Mouse (Mus musculus) thymus, postnatal 36 days (tissue): ENCODE results near the gene Ankmy1.

Experiments
- DNase-seq, 2 experiments: peaks; one replicate each; pipeline ENCODE4 v3.0.0; 2022; ENCODE audit warnings: mixed read lengths in 2 of 2

Gene Ankmy1

DNA sequence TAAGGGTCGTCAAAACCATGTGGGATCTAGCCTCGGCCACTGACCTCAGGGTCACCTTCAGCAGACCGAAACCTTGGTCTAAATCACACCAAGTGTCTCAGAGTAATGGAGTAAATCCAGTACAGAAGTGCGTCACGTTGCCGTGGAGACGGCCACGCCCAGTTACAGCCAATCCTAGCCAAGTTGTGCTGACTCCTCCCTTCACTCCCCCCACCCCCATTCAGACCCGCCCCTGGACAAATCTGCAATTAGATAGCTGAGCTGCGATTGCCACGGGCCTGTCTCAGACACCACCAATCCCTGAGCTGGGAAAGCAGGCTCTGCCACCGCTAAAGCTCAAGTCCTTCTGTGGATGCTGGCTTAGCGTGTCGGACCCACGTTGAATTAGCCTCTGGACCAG, at the start of gene Ankmy1:
Gene Ankmy1 (minus strand): TSS at position 121 of the 400 bp plus-strand sequence.
- peak in 1 of 2 experiments; percentile 32 for DNase-seq

DNA sequence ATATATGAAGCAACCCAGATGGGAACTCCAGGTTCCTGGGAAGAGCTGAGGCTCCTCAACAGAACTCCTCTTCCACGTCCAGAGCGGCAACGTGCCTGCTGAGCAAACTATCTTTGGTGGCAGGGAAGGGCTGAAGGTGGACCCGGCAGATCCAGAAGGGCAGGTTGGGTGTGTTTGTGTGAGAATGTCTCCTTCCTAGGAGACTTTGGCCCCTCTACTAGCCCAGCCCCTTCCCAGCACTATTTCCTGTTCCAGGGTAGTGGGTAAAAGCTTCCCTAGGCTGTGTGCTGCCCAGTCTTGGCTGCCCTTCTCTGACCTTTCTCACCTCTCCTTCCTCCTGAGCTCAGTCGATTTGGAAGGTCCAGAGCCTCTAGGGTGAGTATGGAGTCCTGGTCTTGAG, 47.9 kb upstream of the Ankmy1 start, which contains the start of gene Gpr35:
Gene Gpr35 (plus strand): TSS at position 259 of the 400 bp plus-strand sequence.
- no peak for DNase-seq

DNA sequence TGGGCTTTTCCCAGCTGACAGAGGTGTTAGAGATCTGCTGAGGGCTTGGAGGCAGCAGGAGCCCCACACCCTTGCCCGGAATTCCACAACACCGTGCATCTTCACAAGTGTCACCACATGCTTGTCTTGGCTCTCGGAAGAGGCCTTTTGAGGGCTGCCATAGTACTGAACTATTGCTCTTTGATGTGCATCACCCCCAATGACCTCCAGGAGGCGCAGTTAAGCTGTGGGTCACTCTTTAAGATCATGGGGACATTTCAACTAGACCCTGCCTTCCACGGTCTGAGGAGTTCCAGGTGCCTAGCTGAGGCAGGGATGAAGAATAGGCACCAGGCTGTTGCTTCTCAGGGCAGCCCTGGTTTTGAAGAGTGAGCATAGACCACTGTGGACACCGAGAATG, 46.7 kb upstream of the Ankmy1 start:
- peak in 1 of 2 experiments; percentile 15 for DNase-seq

DNA sequence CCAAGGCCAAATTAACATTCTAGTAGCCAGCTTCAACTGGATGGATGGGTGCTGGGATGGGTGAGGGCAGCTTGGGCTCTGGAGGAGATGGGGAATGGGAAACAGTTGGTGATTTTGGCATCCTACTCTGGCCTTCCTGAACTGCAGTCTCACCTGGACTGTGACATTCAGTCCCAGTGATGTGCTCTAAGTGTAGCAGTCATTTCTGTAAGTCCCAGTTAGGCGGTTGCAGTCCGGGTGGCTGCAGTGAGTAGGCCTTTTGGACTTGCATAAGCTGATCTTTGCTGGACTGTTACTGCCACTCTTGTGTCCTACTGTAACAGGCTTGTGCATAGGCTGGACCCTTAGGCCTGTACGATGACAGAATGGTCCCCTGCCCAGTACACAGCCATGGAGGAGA, 45.3 kb upstream of the Ankmy1 start:
- DNase-seq, result no peak

DNA sequence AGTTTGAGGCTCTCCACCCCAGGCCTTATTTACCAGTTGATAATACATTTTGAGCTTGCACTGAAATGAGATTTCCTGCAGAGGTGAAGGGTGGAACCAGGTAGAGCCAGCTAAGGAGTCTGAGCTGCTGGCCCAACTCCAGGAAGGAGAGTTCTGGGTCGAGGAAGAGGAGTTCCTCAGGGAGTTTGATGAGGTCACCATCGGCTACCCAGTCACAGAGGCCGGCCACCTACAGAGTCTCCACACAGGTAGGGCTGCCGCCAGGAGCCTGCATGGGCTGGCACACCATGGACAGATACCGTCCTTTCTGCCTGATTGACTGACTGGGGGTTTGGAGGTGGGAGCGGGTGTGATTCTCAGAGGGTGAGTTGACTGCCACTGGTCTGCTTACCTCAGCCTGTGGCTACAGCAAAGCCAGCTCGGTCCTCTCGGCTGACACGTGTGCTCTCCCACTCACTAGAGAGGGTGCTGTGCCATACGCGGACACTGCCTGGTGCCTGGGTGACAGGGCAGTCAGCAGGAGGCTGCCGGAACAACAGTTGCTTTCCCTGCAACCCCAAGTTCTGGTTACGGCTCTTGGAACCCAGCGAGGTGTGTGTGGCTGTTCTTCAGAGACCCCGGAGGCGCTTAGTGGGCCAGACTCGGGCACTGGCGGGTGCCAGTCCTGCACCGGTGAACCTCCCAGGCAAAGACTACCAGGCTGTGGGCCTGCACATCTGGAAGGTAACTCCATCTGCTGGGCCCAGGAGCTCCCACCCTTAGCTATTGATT, 40.7 kb upstream of the Ankmy1 start:
- no peak for DNase-seq

DNA sequence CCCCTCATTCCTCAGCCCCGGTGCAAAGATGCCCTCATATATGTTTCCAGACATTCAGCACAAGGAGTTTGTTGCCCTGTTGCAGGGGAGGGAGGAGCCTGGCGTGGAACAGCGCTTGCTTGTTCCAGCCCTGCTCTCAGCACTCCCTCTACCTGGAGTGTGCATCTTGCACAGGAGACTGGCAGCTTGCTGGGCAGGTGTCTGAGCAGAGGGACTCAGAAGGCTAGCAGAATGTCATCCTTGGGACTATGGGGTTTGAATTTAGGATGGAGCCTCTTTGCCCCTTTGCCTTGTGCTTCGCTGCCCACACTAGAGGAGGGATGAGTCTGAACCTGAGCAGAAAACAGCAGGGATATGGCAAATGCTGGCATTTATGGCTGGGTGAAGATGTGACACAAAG, 37.0 kb upstream of the Ankmy1 start:
- no peak for DNase-seq

DNA sequence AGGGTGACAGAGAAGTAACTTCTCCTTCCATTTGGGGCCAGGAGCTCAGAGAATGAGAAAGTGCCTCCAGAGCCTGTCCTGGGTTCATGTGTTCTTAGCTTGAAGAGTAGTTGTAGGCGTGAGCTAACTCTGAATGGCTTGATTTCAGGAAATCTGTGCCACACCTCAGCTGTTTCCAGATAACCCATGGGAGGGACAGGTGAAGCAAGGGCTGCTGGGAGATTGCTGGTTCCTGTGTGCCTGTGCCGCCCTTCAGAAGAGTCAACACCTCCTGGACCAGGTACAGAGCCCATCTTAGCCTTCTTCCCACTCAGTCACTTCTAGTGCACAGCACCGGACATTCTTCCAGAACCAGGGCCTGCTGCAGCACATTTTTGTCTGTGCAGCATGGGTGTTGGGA, 35.1 kb upstream of the Ankmy1 start:
- DNase-seq, result no peak

DNA sequence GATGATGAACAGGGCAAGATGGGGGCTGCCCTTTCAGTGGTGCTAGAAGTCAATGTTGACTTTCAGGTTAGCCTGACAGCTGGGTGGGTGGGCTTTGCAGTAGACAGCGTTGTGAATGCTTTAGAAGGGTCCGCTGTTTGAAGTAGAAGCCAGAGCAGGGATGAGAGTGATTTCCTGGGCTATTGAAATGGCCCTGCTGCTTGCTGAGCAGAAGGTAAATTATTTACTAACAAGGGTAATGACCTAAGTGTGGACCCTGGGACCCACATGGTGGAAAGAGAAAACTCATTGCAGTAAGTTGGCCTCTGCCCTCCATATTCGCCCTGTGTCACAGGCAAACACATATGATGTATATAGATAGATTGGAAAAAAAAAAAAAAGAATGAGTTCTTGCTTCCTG, 33.8 kb upstream of the Ankmy1 start:
- DNase-seq, result no peak

DNA sequence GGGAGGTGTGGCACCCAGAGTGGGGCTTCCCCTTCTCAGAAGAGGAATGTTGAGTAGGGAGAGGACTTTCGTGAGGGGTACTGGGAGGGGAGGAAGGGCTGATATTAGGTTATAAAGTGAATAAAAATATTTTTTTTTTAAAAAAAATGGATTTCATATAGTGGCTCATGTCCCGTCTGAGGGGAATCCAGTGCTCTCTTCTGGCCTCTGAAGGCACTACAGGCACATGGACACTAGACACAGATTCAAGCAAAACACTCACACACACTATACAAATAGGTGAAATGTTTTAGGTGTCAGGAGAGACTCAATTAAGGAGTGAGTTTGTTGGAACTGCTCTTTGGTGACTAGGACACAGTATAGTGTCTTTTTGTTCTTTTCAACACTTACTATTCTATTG, 33.3 kb upstream of the Ankmy1 start:
- no peak for DNase-seq

DNA sequence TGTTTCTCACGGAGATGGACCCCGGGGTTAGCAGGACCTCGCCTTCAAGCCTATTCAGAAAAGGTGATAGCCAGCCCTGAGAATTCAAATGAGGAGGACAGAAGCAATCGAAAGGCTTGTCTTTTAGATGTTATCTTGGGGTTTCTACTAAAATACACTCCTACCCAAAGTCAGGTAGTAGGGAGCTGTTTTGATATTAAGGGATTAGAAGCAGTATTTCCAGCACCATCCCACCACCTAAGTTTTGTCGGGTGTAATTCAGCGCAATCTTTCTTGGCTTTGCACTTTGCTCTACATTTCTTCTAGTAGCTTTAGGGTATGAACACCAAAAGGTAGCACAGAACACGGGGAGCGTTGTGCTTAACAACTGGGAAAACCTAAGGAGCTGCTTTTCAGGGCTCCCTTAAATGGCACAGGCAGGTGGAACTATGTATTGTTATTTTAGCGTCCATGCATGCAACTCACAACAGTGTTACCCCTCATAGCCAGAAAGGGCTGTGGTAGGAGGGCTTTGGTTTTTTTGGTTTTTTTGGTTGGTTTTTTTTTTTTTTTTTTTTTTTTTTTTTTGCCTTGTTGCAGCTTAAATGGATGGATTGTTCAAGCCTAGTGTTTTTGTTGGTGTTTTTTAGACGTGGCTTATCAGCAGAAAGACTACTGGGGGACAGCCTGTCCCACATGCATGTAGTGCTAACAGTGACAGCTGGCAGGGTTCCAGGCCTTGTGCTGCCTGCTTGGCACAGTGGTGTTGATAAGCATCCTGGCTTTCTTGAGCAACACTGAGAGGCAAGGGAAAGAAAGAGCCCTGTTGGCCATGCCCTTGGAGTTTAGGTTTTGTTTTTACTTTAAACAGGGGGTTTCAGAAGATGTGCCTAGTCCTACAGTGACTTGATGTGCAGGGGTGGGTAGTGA, 32.6 kb upstream of the Ankmy1 start:
- no peak for DNase-seq

DNA sequence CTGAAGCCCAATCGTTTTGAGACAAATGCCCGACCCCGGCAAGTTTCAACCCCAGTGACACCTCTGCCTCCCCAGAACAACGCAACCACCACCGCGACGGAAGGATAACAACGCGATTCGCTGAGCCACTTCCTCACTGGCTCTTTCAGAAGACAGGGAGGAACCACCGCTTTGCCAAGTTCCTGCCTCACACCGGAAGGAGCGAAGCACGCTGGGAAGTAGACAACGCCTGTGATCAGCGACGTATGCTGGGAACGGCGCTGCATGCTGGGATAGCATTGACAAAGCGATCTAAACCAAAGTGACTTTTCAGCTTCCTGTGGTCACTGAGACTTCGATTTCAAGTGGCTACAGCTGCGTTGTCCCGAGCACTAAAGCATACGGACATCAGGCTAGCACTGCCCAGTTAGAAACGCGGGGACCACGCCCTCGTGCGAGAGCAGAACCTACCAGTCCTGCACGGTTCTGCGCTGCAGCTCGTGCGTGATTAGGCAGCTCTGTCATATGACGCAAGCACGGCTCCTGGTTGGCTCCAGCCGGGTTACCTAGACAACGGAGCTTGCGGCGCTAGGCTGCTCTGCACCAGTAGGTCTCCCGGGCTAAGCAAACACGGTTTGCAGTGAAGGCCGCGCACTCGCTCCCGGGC, 31.6 kb upstream of the Ankmy1 start, which contains the start of gene Capn10:
Gene Capn10 (plus strand): TSS at position 195 of the 646 bp plus-strand sequence.
- peak; percentile 88 to 90 for DNase-seq

DNA sequence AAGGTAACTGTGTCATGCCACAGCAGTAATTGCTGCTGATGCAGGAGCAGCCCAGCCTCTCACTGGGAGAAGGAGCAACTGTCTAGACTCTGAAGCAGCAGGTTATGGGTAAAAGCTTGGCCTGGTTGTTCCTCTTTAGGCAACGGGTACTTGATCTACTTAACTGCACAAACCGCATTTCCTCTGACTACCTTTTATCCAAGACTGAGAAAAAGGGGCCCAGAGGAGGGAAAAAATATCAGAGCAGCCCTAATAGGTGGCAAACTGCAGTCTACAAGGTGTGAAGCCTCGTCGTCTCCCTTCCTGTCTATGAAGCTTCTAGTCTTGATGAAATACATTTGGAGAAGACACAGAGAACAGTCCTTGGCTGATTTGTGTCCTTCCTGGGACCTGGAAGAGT, 30.9 kb upstream of the Ankmy1 start:
- DNase-seq, result no peak

DNA sequence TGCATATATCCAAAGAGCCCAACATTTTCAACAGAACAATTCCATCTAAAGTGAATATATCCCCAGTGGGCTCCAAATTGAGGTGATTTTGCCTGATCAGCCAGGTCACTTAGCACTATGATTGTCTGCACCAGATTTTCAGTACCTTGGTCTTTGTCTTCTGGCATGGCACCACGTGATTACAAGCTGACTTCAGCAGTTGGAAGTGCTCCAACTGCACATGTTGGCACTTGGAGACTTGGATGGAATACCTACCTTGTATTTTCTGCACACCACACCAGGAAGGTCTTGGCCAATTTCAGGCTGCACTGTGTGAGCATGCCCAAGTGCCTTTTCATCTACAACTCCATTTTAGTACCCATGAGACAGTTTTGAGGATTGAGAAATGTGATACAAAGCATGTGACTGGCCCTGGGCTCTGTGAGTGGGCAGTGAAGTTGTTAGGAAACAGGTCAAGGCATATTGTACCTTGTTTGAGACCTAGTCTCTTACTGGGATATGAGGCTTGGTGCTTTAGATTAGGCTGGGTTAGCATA, 27.5 kb upstream of the Ankmy1 start:
- DNase-seq, result no peak

DNA sequence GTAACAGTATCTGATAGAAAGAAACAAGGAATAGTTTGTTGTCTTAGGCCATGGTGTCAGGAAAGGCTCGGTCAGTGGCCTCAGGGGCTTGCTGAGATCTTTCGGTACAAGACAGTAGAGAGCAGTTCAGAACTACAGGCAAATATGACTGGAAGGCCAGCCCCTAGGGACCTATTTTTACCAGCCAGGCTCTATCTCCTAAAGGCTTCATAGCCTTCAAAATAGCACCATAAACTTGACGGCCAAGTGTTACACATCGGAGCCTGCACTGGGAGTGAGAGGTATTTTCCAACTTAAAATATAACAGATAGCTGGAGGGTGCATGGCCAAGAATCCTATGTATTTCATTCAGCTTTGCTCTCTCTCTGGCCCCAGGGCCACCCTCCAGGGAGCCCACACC, 18.8 kb upstream of the Ankmy1 start:
- DNase-seq, result no peak

DNA sequence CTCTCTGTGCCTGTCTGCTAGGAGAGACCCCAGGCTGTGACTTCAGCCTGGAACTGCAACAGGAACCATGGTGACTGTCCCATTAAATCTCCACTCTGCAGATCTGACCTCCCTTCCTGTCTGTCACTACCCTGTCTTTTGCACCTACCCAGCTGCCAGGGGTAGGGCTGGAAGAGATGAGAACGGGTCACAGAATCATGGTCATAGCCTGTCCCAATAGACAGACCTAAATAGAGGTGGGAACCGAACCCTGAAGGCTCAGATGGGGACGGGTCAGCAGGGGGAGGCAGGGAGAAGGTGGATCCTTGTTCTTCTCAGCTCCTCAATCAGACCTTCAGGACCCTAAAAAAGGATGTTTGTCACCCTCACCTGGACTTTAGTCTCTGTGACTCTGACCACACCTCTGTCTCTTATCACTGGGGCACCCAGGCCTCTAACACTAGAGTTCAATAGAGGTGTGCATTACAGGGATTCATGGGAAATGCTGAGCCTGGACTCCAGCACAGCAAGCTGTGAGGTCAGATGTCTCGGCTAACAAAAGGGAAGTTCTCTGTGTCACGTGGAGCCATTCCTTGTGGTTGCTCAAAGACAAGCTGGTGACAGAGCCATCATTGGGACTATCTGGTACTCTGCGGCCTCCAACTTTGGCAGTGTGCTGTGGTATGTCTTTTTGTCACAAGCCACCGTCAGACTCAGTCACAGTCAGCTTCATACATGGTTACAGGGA, 17.9 kb upstream of the Ankmy1 start:
- no peak for DNase-seq

DNA sequence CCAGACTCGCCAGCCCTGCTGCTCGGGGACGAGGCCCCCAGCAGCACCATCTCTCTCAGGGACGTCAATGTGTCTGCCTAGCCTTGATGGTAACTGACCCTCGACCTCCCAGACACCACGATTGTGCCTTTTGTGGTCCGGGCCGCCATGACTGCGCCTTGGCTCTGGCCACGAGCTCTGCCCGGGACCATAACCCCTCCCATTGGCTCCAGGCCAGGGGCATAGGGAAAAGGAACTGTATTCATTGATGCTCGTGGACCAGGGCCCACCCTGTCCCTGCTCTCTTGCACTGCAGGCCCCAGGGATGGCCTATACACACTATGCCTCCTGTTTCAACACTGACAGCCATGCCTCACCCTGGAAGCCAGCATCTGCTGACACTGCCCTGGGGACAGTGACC, 17.1 kb upstream of the Ankmy1 start:
- DNase-seq, result no peak

DNA sequence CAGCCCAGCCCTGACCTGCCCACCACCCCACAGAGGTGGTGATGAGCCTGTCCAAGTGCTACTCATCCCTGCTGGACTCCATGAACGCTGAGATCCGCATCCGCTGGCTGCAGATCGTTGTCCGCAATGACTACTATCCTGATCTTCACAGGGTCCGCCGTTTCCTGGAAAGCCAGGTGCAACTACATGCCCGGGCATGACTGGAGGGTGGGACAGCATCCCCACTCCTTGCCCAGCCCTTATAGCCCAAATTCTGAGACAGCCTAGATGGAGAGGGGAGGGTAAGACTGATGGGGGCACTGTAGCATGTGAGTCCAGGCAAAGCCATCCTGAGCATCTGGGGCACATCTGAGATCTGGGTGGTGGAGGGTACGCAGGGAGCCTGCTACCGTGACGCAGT, 16.4 kb upstream of the Ankmy1 start:
- no peak for DNase-seq

DNA sequence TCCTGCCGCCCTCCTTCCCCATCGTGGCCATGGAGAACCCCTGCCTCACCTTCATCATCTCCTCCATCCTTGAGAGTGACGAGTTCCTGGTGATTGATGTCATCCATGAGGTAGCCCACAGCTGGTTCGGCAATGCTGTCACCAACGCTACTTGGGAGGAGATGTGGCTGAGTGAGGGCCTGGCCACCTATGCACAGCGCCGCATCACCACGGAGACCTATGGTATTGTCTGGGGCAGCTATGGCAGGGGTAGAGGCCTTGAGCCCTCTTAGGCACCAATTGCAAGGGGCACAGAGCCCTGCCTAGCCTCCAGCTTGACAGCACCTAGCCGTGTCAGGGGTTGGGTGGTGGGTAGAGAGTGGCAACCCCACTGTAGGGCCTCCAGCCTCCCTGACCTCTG, 14.0 kb upstream of the Ankmy1 start:
- no peak for DNase-seq

DNA sequence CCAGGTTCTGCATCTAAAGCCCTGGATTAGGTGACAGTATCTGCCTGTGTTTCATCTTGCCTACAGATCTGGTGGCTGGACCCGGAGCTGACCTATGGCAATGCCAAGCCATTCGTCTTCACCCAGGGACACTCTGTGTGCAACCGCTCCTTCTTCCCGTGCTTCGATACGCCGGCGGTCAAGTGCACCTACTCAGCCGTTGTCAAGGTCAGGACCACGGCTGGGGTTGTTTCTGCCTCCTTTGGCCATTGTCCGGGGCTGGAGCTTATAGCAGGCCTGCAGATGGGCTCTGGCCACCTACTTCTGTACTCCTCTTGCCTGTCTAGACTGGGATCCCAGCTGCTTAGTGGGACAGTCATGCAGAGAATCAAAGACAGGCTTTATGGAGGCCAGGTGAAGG, 12.3 kb upstream of the Ankmy1 start:
- DNase-seq, result no peak

DNA sequence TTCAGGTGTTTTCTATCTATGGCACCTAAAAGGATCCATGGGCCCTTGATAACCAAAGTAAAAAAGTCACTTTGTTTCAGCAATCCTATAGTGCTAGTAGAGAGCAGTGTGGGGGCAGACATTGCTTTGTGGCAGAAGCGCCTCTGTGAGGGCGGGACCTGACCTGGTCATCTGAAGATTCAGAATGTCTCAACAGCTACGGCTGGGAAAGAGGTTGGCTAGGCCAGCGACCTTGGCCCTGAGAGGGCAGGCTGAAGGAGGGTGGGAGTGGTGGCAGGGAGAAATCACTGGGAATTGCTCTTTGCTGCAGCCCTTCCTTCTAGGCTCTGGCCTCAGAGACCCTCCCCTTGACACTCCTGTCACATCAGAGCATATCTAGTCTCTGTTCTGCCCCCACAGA, 11.5 kb upstream of the Ankmy1 start:
- no peak for DNase-seq

DNA sequence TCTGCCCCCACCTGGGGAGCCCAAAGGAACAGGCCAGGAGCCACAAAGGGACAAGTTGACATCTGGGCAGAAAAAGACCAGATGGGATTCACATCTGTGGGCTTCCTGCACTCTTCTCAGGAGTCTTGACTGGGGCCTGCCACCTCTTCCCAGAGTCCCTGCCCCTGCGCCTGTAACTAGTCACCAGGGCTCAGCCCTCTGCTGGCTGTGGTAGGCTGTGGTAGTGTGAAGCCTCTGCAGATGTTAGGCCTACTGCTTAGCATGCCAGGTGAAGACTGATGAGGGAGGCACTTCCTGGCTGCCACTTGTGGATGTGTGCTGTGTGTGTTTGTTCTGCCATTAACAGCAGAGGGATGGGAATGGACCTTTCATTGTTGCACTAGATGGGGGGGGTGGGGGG, 9.6 kb upstream of the Ankmy1 start:
- DNase-seq, result peak; percentile 44 to 59

DNA sequence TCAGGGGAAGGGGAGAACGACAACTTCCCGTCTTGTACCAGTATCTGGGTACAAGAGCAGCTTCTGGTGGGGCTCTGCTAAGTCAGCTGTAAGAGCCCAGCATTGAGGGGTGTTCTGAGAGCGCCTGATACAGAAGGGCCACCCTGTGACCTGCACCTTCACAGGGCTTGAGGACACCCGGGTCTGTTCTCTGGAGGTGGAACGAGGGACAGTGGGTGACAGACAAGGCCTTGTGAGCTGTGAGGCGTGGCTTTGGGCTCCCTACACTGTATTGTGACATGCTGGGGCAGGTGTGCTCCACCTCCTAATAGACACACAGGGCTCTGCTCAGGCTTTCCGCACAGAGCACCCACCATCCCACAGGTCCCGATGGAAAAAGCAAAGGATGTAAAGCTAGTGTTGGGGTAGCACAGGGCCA, 9.0 kb upstream of the Ankmy1 start:
- peak; percentile 19 to 27 for DNase-seq
